Mouse (Mus musculus) embryonic facial prominence, embryonic 13.5 days (tissue): ENCODE results near the gene Bclaf1. TPM values are rescaled to one million over a fixed set of nuclear protein-coding genes. Genes with fewer than 3 reads are reported as not detected.

Source experiments
- ATAC-seq: fragments of 200-750 bp; cut with Nextera tagmentation; 2 replicates; pipeline ENCODE4 v1.8.0; 2017; ENCODE audit warnings: low read depth; ENCODE audit not compliant: insufficient number of reproducible peaks, insufficient read depth, low FRiP score, low TSS enrichment
- H3K27ac ChIP-seq: fragments of 300-500 bp; sonication (generic); 2 replicates; pipeline ENCODE4 v1.5.1; 2015; ENCODE audit warnings: moderate library complexity, mild to moderate bottlenecking, inconsistent platforms
- H3K27me3 ChIP-seq: fragments of 300-500 bp; sonication (generic); 2 replicates; pipeline ENCODE4 v1.6.1; 2015; ENCODE audit warnings: mild to moderate bottlenecking, inconsistent platforms
- H3K36me3 ChIP-seq: fragments of 300-500 bp; sonication (generic); 2 replicates; pipeline ENCODE4 v1.6.1; 2015; ENCODE audit warnings: mild to moderate bottlenecking, inconsistent platforms
- H3K4me1 ChIP-seq: fragments of 300-500 bp; sonication (generic); 2 replicates; pipeline ENCODE4 v1.6.1; 2015; ENCODE audit warnings: inconsistent platforms
- H3K4me2 ChIP-seq: fragments of 300-500 bp; sonication (generic); 2 replicates; pipeline ENCODE4 v1.6.1; 2015; ENCODE audit warnings: moderate library complexity, mild to moderate bottlenecking, inconsistent platforms
- H3K4me3 ChIP-seq: fragments of 300-500 bp; sonication (generic); 2 replicates; pipeline ENCODE4 v1.5.1; 2015; ENCODE audit warnings: mild to moderate bottlenecking, inconsistent platforms
- H3K9ac ChIP-seq: fragments of 300-500 bp; sonication (generic); 2 replicates; pipeline ENCODE4 v1.6.1; 2015; ENCODE audit warnings: mild to moderate bottlenecking, inconsistent platforms
- H3K9me3 ChIP-seq: fragments of 300-500 bp; sonication (generic); 2 replicates; pipeline ENCODE4 v1.6.1; 2016; ENCODE audit warnings: inconsistent platforms
- WGBS: fragments of 180-500 bp; shearing (Covaris S2); methylation state at CpG from one replicate; pipeline ENCODE4 v1.1.7; 2015; ENCODE audit warnings: mixed read lengths; 5-methylcytosine and 5-hydroxymethylcytosine counted together
- polyA plus RNA-seq: library from polyadenylated mRNA; unstranded; fragments of >200 nt; fragmentation: Nextera tagmentation; extraction: Ambion mirVana; gene quantifications from 2 replicates; pipeline ENCODE4 v1.2.1, GENCODE M21; 2015

Gene Bclaf1
- polyA plus RNA-seq, 1 experiment from 2014 or later: 147 TPM

- Histone ChIP-seq H3K4me3 (no peak overlapping the region), H3K36me3 (no peaks in the 10 kb centered on the region), H3K27ac (no peak overlapping the region), H3K9me3 (no peaks in the 10 kb centered on the region), H3K9ac (no peak overlapping the region), H3K4me1 (peaks cover 28% of the 10 kb centered on the region), H3K27me3 (no peaks in the 10 kb centered on the region), H3K4me2 (no peak overlapping the region)
- 40% methylated on average over 6 of the region's 6 CpGs for WGBS
- ATAC-seq: no peak
These were observed 24.9 kb upstream of the Bclaf1 start for GRCm38 (mm10) chr10:20287369-20287768.

DNA sequence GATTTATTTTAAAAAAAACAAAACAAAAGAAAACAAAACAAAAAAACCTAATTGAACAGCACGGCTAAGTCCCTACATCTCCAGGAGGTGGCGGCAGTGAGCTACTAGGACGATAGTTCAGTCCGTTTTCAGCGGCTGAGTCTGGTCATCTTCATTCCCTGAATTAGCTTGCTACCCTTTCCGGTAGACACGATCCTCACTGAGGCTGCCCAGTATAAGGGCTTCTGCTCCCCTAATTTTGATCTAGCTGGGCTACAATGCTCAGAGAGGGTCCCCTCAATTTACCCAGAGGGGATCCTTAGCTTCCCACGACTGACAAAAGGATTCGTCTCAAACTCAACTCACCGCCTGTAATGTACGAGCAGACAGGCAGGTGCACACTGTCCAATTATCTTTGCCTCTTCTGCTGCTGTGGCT, 21.8 kb upstream of the Bclaf1 start:
- Histone ChIP-seq H3K9ac (peak overlapping the region; percentile 56), H3K4me3 (peak overlapping the region; percentile 29), H3K9me3 (no peaks in the 10 kb centered on the region), H3K36me3 (no peaks in the 10 kb centered on the region), H3K27ac (no peak overlapping the region), H3K4me1 (peaks cover 24% of the 10 kb centered on the region), H3K4me2 (peak overlapping the region; percentile 58), H3K27me3 (no peaks in the 10 kb centered on the region)
- 16% methylated on average over 11 of the region's 11 CpGs for WGBS
- no peak for ATAC-seq

DNA sequence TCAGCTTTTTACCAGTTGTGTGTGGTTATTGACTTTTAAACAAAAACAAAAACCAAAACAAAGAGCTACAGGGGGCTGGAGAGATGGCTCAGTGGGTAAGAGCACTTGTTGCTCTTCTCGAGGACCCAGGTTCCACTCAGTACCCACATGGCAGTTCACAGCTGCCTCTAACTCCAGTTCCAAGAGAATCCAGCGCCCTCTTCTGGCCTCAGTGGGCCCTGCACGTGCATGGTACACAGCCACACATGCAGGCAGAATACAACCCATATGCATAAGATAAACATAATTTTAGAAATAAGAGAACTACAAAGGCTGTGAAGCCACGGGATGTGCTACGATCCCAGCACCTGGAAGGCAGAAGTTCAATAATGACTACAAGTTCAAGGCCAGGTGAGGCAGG, 16.3 kb upstream of the Bclaf1 start:
- H3K27me3 ChIP-seq: no peaks in the 10 kb centered on the region

GRCm38 (mm10) chr10:20298152-20298920, 13.9 kb upstream of the Bclaf1 start:
- no peaks in the 10 kb centered on the region for H3K9me3 ChIP-seq
- no peak overlapping the region for H3K4me2 ChIP-seq
- no peak overlapping the region for H3K4me3 ChIP-seq
- no peaks in the 10 kb centered on the region for H3K27me3 ChIP-seq
- no peaks in the 10 kb centered on the region for H3K36me3 ChIP-seq
- H3K4me1 ChIP-seq: no peaks in the 10 kb centered on the region
- no peak for ATAC-seq
- H3K9ac ChIP-seq: no peak overlapping the region
- 49% methylated on average over 3 of the region's 3 CpGs for WGBS
- H3K27ac ChIP-seq: no peak overlapping the region

More for the DNA sequence above, 16.3 kb upstream of the Bclaf1 start:
- Histone ChIP-seq H3K36me3 (no peaks in the 10 kb centered on the region), H3K9ac (no peak overlapping the region), H3K27ac (no peak overlapping the region), H3K4me2 (no peak overlapping the region), H3K4me1 (no peaks in the 10 kb centered on the region), H3K9me3 (no peaks in the 10 kb centered on the region), H3K4me3 (no peak overlapping the region)
- 74% methylated on average over 5 of the region's 5 CpGs for WGBS
- no peak for ATAC-seq

DNA sequence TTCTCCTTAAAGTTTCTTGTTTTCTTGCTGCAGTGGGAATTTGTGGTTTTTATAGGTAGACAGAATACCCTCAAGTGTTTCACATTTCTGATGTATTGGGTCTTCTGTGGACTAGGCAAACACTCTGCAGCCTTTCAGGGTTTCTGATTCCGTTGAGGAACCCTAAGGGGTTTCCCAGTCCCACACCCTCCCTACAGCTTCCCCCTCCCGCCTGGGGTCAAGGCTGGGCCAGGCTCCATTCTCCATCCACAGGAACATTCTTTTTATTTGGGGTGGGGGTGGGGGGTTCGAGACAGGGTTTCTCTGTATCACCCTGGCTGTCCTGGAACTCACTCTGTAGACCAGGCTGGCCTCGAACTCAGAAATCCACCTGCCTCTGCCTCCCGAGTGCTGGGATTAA, 13.2 kb upstream of the Bclaf1 start:
- no peaks in the 10 kb centered on the region for H3K4me1 ChIP-seq
- WGBS: 75% methylated on average over 5 of the region's 5 CpGs
- no peaks in the 10 kb centered on the region for H3K9me3 ChIP-seq
- no peak overlapping the region for H3K9ac ChIP-seq
- H3K4me3 ChIP-seq: no peak overlapping the region
- H3K4me2 ChIP-seq: no peak overlapping the region
- no peak for ATAC-seq
- H3K36me3 ChIP-seq: no peaks in the 10 kb centered on the region
- H3K27ac ChIP-seq: no peak overlapping the region
- no peaks in the 10 kb centered on the region for H3K27me3 ChIP-seq

DNA sequence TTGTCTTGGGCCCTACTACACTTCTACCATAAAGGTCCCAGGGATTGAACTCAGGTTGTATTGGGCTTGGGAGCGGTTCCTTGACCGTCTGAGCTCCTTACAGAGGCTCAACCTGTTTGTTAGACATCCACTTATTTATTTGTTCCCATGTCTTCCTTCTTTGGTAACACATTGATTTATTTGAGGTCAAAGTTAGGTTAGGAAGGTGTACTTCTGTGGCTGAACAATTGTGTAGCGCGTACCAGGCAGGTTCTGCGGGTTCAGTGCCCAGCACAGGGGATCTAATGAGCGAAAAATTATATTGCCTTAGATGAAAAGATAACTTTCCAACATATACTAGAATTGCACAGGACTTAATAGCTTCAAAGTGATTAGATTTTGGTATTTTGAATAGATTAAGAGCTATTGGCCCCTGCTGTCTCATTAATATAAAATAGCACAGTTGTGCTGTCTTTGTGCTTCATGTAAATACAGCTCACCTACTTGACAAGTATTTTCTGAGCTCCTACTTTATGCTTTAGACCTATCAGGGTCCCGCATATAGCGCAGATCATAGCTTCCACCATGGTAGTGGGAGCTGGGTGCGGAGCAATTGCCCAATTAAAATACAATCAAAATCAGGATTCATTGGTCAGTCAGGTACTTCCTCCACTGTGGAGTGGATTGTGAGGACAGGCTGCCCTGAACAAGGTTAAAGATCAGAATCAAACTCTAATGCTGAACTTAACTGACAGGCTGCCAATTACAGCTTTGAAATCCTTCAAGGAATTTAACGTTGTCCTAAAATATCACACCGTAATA, 1.1 kb upstream of the Bclaf1 start:
- Histone ChIP-seq H3K4me2 (peak overlapping the region; percentile 71), H3K4me1 (peaks cover 16% of the 10 kb centered on the region), H3K9ac (peak overlapping the region; percentile 96), H3K4me3 (peak overlapping the region; percentile 81), H3K36me3 (no peaks in the 10 kb centered on the region), H3K27ac (peak overlapping the region; percentile 100), H3K9me3 (no peaks in the 10 kb centered on the region), H3K27me3 (no peaks in the 10 kb centered on the region)
- WGBS: 47% methylated on average over 11 of the region's 11 CpGs
- no peak for ATAC-seq

- Histone ChIP-seq H3K4me1 (peaks cover 16% of the 10 kb centered on the region), H3K9ac (peak overlapping the region; percentile 96), H3K9me3 (no peaks in the 10 kb centered on the region), H3K4me3 (peak overlapping the region; percentile 81), H3K36me3 (0 out of 2 replicates have a peak, but pooled peaks cover 3% of the 10 kb centered on the region), H3K27ac (peak overlapping the region; percentile 100), H3K4me2 (peak overlapping the region; percentile 71), H3K27me3 (no peaks in the 10 kb centered on the region)
- peak; percentile 78 for ATAC-seq
- WGBS: under 1% methylated on average over 54 of the region's 54 CpGs
These were observed 550 bp downstream of the Bclaf1 start for GRCm38 (mm10) chr10:20312736-20313301.

DNA sequence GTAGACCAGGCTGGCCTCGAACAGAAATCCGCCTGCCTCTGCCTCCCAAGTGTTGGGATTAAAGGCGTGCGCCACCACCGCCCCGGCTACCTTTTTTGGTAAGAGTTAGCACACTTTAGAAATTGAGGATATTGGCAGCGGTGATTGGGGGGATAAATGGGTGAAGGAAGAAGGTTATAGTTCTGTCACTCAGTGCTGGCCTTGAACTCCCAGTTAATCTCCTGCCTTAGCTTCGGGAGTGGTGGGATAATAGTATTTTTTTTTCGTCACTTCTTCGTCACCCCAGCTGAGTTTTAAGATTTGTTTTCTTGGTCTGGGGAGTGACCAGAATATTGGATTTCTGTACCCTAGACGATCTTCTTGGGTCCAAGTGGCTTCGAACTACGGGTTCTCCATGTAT, 1.2 kb downstream of the Bclaf1 start:
- Histone ChIP-seq H3K36me3 (peaks cover 6% of the 10 kb centered on the region), H3K27me3 (no peaks in the 10 kb centered on the region), H3K9ac (peak overlapping the region; percentile 96), H3K9me3 (no peaks in the 10 kb centered on the region), H3K4me2 (peak overlapping the region; percentile 71), H3K27ac (no peak overlapping the region), H3K4me1 (peaks cover 16% of the 10 kb centered on the region), H3K4me3 (peak overlapping the region; percentile 81)
- WGBS: 53% methylated on average over 13 of the region's 13 CpGs
- no peak for ATAC-seq

DNA sequence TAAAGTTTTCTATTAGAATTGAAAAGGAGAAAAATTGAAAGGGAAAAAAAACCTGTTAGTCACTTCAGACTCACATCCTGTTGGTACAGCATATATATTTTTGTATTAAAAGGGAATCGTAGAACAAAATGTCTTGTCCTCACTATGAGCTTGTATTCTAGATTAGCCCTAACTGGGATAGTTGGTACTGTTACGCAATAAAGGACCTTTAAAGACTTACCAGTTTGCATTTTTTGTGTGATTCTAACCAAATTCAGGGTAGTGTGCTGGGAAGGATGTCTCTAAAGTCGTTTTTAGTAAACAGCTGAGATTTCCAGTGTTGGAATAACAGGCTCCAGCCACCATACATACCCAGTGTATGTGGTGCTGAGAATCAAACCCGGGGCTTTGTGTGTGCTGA, 1.7 kb downstream of the Bclaf1 start:
- H3K27ac ChIP-seq: no peak overlapping the region
- H3K27me3 ChIP-seq: no peaks in the 10 kb centered on the region
- no peaks in the 10 kb centered on the region for H3K9me3 ChIP-seq
- peak overlapping the region; percentile 10; the same call in 1 of the 2 replicates for H3K4me3 ChIP-seq
- peaks cover 10% of the 10 kb centered on the region for H3K36me3 ChIP-seq
- no peak overlapping the region for H3K9ac ChIP-seq
- H3K4me2 ChIP-seq: peak overlapping the region; percentile 71
- H3K4me1 ChIP-seq: peaks cover 16% of the 10 kb centered on the region
- ATAC-seq: no peak
- 88% methylated on average over 4 of the region's 4 CpGs for WGBS

DNA sequence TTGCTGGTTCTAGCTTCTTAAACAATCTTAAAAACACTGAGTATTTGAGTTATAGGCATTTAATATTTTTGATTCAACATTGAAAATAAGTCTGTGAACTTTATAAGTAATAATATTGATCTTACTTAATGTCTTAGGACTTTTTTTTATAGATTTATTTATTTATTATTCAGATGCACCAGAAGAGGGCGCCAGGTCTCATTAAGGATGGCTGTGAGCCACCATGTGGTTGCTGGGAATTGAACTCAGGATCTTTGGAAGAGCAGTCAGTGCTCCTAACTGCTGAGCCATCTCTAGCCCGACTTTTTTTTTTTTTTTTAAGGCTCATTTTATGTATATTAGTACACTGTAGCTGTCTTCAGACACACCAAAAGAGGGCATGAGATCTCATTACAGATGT, 2.5 kb downstream of the Bclaf1 start:
- Histone ChIP-seq H3K4me1 (peaks cover 16% of the 10 kb centered on the region), H3K4me3 (no peak overlapping the region), H3K27me3 (no peaks in the 10 kb centered on the region), H3K9me3 (no peaks in the 10 kb centered on the region), H3K4me2 (no peak overlapping the region), H3K27ac (no peak overlapping the region), H3K36me3 (peaks cover 16% of the 10 kb centered on the region), H3K9ac (no peak overlapping the region)
- ATAC-seq: no peak
- 55% methylated on average over 2 of the region's 2 CpGs for WGBS

DNA sequence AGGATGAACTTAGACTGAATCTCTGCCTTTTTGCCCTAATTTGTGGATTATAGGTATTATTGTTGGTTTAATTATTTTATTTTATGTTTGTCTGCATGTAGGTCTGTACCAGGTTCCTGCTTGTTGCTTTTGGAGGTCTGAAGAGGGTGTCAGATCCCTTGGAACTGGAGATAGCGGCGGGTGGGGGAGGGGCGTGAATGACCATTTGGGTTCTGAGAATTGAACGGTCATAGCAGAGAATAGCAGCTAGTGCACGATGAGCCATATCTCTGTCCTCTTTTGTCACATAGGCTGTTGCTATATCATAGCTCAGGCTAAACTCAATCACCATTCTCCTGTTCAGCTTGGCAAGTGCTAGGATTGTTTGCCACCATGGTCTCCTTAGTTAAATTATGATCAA, 5.2 kb downstream of the Bclaf1 start:
- WGBS: 82% methylated on average over 5 of the region's 5 CpGs
- no peaks in the 10 kb centered on the region for H3K27me3 ChIP-seq
- H3K36me3 ChIP-seq: peaks cover 28% of the 10 kb centered on the region
- no peaks in the 10 kb centered on the region for H3K9me3 ChIP-seq
- H3K4me3 ChIP-seq: no peak overlapping the region
- no peak overlapping the region for H3K4me2 ChIP-seq
- ATAC-seq: no peak
- no peak overlapping the region for H3K9ac ChIP-seq
- no peak overlapping the region for H3K27ac ChIP-seq
- peaks cover 8% of the 10 kb centered on the region for H3K4me1 ChIP-seq
